Mouse (Mus musculus) lung, postnatal 0 days (tissue): ENCODE results near the gene Trdmt1.

ENCODE experiments used
- CTCF ChIP-seq: IDR thresholded peaks from 2 replicates; pipeline ENCODE4 v1.5.1; 2016; ENCODE audit warnings: antibody characterized with exemption, mild to moderate bottlenecking
- EP300 ChIP-seq: IDR thresholded peaks from 2 replicates; pipeline ENCODE4 v1.6.1; 2016; ENCODE audit warnings: antibody characterized with exemption, mild to moderate bottlenecking, control low read depth

DNA sequence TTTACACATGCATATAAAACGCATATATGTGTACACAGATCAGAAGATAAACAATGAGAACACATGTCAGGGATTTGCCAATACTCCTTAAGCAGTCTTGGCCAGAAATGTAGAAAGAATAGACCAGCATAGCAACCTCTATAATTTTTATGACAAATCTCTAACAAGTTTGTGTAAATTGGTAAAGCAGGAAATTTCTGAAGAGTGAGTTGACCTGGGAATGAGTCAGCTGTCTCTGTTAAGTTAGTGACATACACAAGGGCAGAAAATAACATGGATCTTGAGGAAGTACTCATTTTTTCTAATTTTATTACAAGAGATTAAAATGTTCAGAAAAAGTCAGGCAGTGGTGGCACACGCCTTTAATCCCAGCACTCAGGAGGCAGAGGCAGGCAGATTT lies 18.3 kb downstream of the Trdmt1 start:
- TF ChIP-seq CTCF (no peak), EP300 (no peak)
